Mouse (Mus musculus) right cerebral cortex, postnatal 4 days (tissue): ENCODE results near the gene Tmem37.
A peak's percentile ranks its signal among the peaks of the same experiment; 100 is the strongest.

Experiments
- DNase-seq: peaks from one replicate; pipeline ENCODE4 v3.0.0-alpha.2; 2022

Tmem37 gene

DNA sequence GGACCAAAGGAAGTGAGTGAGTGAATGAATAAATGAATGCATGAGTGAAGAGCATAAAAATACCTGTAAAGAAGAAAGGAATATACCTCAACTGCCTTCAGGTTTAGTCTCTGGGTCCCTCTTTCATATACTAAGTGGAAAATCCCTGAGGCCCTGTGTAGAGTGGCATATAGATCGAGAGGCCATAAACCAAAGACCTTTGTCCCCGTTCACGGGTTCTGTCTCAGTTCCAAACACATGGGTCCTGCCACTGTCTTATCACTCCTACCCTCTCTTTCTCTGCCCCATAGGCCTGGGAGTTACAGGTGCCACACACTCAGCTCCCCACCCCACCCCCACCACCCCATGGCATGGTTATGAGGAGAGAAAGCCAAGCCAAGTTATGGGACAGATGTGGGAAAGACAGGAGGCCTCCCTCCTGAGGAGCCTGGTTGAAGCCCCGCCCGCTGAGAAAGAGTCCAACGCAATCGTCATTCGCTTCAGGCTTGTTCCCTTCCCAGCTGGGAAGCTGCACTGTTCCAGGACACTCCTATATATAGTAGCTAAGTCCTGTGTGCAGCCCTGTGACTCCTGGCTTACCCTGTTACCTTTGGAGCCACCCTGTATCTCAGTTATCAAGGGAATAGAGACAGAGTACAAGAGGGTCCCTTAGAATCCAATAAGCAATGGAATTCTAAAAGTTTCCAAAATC is 17.2 kb upstream of the Tmem37 start:
- no peak for DNase-seq

GRCm38 (mm10) chr1:120089180-120089579 is 15.3 kb upstream of the Tmem37 start:
- no peak for DNase-seq

- DNase-seq = no peak
Observed at GRCm38 (mm10) chr1:120086644-120087043, 12.8 kb upstream of the Tmem37 start.

DNA sequence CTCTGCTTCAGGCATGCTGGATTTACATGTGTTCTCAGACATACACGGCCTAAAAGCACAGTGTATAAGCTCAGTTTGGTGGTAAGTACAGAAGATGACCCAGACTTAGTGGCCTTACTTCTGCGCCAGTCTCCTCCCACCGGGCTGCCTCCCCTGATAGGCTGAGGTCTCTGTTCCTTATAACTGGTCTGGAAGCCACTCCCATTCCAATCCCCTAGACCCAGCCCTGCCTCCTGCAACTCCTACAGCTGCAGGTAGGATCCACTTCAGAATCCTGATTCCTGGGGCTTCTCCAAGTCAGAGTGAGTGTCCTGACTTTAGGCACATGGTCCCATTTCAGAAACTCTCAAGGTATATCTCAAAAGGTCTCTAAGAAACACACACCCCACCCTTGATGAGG is 11.8 kb upstream of the Tmem37 start:
- DNase-seq = no peak

DNA sequence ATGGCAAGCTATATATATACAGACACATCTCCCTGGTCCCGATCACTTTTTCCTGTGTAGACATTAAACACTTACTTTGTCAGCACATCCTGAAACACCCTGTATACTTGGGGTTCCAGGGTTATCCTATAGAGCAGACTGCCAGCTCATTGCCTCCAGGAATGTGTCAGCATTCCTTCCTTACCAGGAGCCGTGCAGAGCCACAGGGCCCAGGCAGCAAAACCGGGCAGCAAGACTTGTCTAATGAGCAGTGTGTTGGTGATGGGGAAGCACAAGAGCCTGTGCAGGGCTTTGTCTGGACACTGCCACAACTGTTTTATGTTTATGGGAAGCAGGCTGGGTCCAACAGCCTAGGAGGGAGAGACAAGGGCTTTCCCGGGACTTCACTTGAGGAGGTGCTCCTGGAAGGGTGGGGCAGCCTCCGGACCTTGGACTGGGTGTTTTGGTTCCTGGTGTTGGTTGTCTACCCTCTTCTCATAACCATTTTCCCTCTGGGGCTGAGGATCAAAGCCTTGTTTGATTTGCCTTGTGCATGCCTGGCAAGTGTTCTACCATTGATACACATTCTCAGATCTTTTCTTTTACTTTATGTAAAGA is 10.1 kb upstream of the Tmem37 start:
- DNase-seq = no peak

DNA sequence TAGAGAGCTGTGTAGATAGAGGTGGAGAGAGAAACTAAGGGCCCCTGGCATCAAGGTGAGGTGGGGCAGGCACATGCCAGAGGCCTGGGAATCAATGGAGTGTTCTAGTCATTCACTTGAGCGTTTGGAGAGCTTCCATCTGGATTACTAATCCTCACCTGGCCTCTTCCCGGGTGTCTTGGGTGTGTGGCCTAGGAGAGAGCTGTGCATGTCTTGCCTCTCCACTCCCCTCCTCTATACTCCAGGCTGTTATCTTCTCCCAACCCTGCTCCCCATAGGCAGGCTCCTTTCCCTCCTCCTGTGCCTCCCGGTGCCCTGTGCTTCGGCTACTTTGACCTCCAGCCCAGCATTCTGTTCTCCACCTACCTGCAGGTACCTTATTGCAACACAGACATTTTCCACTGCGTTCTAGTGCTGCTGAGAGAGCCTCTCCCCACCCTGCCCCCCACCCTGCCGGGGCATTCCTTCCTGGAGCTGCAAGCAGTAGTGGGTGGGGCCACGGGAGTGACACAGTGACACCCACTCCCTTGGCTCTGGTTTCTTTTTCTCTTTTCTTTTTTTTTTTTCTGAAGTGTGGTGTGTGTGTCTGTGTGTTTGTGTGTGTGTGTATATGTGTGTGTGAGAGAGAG is 9.2 kb upstream of the Tmem37 start:
- no peak for DNase-seq

DNA sequence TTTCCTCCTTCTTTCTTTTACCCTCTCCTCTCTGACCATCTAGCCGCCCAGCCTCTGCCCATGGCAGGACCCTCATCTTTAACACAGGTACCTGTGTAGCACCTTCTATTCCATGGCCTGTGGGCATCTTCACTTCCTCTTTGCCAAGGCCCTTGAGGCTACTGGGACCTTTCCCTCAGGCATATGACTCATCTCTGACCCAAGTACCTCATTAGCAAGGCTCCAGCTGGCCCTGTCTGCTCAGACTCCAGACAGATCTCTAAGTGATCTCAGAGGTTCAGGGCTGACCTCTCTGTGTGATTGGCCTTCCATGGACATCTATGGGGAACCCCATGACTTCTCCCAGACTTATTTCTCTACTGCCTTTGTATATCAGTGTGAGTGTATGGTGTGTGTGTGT is 6.8 kb upstream of the Tmem37 start:
- no peak for DNase-seq

DNA sequence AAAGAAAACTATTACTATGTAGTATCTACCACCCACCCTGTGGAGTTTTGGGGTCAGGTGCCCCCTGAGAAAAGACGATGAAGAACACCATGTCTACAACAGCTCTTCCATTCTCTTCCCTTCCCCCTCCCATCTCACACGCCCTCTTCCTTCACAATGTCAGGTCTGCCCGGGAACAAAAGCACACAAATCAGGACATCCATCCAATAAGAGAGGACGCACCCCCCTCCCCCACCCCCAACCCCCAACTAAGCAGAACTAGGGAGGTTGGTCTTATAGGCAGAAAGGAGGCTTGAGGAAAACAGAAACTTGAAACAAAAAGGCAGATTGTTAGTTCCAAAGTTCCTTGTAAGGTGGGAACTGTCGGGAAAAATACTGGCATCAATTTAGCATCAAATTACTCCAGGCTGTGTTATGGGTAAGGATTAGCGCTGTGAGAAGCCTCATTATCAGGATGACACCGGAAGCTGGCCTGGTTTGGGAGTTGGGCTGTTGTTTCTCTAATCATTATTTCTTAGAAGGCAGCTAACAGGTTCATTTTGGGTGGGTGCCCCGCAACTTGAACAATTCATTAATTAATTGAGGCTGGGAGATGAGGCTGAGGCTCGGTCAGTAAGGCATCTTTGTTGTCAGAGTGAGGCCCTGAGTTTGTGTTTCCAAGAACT is 4.0 kb upstream of the Tmem37 start:
- DNase-seq = no peak

GRCm38 (mm10) chr1:120075507-120075906 is 1.6 kb upstream of the Tmem37 start:
- DNase-seq = no peak

GRCm38 (mm10) chr1:120074931-120075330 is 1.1 kb upstream of the Tmem37 start:
- no peak for DNase-seq

DNA sequence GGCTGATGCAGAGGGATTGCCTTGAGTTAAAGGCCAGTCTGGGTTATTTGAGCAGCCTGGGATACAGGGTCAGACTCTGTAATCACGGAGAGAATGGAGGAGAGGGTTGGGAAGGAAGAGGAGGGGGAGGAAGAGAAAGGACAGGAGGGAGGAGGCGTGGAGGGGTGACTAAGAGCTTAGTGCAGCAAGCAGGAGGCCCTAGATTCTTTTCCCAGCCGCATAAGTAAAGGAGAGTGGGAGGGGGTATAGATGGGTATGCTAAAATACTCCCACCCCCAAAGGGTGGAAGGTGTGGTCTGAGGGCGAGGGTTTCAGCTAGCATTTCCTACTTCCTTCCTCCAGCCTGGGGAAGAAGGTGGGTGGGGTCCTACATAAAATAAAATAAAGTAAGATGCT is 431 bp upstream of the Tmem37 start:
- DNase-seq = no peak

- DNase-seq = peak; percentile 24
Observed at GRCm38 (mm10) chr1:120072900-120073299, 974 bp downstream of the Tmem37 start.

DNA sequence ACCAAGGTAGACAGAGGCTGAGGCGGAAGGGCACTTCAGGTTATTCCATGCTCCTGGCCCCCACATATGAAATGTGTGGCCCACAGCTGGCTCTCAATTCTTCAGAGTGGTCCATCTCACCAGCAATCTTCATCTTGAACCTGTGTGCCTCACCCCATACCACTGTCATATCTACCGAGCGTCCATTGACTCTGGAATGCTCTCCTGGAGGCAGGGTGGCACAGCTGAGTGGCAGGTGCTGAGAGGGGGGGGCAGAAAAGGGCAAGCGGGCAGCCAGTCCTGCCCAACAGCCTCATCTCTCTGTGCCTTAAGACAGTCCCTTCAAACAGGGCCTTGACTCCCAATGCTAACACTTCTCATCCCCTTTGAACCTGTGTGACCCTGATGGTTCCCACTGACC is 2.7 kb downstream of the Tmem37 start:
- DNase-seq = no peak

DNA sequence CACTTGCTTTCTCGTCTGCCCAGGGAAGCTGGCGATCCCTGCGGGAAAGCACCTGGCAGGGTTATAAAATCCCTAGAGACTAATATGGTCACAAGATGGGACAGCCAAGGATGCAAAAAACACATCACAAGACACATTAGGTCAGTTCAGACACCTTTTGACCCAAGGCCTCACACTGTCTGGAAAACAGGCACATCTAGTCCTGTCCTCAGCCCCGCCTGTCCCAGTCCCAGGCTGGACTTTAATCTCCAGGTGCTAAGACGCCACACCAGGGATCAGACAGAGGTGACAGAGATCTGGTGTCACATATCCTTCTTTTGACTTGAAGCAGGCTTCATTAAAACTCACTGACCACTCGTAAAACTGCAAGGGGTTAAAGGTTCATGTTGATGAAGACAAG is 3.7 kb downstream of the Tmem37 start:
- DNase-seq = no peak

- no peak for DNase-seq
Observed at GRCm38 (mm10) chr1:120069120-120069519, 4.8 kb downstream of the Tmem37 start.

DNA sequence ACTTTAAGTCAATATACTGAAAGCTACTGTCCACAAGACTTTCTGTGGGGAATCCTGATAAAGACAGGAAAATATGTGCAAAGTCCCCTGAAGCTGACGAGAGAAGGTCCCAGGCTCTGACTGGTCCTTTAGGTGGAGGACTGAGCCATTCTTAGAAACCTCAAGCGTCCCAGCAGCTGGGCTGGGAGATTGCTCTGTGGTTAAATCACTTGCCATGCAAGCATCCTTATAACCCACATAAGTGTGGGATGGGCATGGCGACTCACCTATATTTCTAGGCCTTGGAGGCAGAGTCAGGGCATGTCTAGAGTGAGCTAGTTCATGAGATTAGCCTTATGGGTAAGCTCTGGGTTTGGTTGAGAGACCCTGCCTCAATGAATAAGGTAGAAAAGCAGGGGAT is 7.2 kb downstream of the Tmem37 start:
- no peak for DNase-seq

- no peak for DNase-seq
Observed at GRCm38 (mm10) chr1:120066159-120066558, 7.7 kb downstream of the Tmem37 start.

- DNase-seq = no peak
Observed at GRCm38 (mm10) chr1:120064036-120064682, 9.7 kb downstream of the Tmem37 start.

- no peak for DNase-seq
Observed at GRCm38 (mm10) chr1:120062231-120062630, 11.6 kb downstream of the Tmem37 start.

- DNase-seq = no peak
Observed at GRCm38 (mm10) chr1:120060687-120061086, 13.2 kb downstream of the Tmem37 start.

DNA sequence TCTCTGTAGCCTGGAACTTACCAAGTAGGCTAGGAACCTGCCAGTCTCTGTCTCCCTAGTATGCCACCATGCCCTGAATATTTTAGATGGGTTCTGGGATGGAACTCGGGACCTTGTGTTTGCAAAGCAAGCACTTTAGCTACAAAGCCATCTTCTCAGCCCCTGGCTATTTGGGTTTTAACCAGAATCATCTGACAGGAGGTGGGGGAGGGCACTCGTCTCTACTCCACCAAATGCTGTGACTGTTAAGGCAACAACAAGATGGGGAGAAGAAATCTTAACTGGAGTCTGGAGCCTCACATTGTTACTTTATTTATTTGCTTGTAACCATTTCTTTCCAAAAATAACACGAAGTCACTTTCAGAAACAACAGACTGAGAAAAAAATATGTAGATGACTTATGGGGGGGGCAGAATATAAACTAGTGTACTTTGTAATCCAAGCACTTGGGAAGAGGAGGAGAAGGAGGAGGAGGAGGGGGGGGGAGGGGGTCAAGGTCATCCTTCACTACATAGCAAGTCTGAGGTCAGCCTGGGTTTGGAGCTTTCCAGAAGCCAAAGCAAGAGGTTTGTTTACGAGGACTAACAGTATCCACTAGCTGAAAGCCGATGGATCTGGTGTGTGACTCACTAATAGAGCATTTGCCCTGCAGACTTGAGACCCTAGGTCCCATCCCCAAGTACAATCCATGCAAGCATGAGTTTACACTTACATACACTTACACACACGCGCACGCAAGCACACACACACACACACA is 16.0 kb downstream of the Tmem37 start:
- no peak for DNase-seq

DNA sequence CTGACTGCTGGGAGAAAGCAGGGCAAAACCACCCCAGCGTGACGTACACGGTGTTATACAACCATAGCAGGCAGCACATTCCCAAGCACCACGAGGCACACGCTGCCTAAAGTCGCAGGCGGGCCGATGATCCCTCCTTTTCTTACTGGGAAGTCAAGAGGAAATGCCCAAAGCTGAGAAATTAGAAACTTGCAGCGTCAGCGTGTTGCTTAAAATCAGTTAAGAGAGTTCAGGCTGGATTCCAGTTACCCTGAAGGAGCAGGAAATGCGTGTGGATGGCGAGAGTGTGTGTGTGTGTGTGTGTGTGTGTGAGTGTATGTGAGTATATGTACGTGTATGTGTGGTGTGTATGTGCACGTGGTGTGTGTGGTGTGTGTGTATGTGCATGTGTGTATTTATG is 16.8 kb downstream of the Tmem37 start:
- no peak for DNase-seq

- no peak for DNase-seq
Observed at GRCm38 (mm10) chr1:120056236-120056635, 17.6 kb downstream of the Tmem37 start.
